Mouse (Mus musculus): Measurements from ENCODE around the gene Uchl4.

The Uchl4 gene

GRCm38 (mm10) chr9:64231171-64231570 is 3.8 kb upstream of the Uchl4 start:
- in situ Hi-C loops (cut with MboI, MseI), result no loop called here

GRCm38 (mm10) chr9:64231674-64232073 is 3.3 kb upstream of the Uchl4 start:
- in situ Hi-C loops (cut with MboI, MseI), result no loop called here

- in situ Hi-C loops (cut with MboI, MseI), result no loop called here
Measured at GRCm38 (mm10) chr9:64232257-64232957, 2.6 kb upstream of the Uchl4 start.

- in situ Hi-C loops (cut with MboI, MseI), result no loop called here
Measured at GRCm38 (mm10) chr9:64233656-64234055, 1.3 kb upstream of the Uchl4 start.

- in situ Hi-C loops (cut with MboI, MseI), result no loop called here
Measured at GRCm38 (mm10) chr9:64236056-64236455, 1.1 kb downstream of the Uchl4 start.

GRCm38 (mm10) chr9:64240116-64240515 is 5.1 kb downstream of the Uchl4 start:
- in situ Hi-C loops (cut with MboI, MseI), result no loop called here

- in situ Hi-C loops (cut with MboI, MseI), result no loop called here
Measured at GRCm38 (mm10) chr9:64240681-64241080, 5.7 kb downstream of the Uchl4 start.

- in situ Hi-C loops (cut with MboI, MseI), result no loop called here
Measured at GRCm38 (mm10) chr9:64242381-64242831, 7.4 kb downstream of the Uchl4 start.

- in situ Hi-C loops (cut with MboI, MseI), result no loop called here
Measured at GRCm38 (mm10) chr9:64249371-64249770, 14.4 kb downstream of the Uchl4 start.

GRCm38 (mm10) chr9:64250111-64250730 is 15.2 kb downstream of the Uchl4 start:
- in situ Hi-C loops (cut with MboI, MseI), result loop anchor here (25.0 kb wide), 1 partner anchor 863 kb away; the partner anchor contains the start of genes 2300009A05Rik and Map2k5

GRCm38 (mm10) chr9:64252591-64253020 is 17.6 kb downstream of the Uchl4 start:
- in situ Hi-C loops (cut with MboI, MseI), result loop anchor here (25.0 kb wide), 1 partner anchor 865 kb away; the partner anchor contains the start of genes 2300009A05Rik and Map2k5

- in situ Hi-C loops (cut with MboI, MseI), result loop anchor here (25.0 kb wide), 1 partner anchor 866 kb away; the partner anchor contains the start of genes 2300009A05Rik and Map2k5
Measured at GRCm38 (mm10) chr9:64253021-64253904, 18.3 kb downstream of the Uchl4 start, which contains the start of gene Map2k1. Gene Map2k1, minus strand, starts transcription at chr9:64253631.

- in situ Hi-C loops (cut with MboI, MseI), result loop anchor here (25.0 kb wide), 1 partner anchor 868 kb away; the partner anchor contains the start of genes 2300009A05Rik and Map2k5
Measured at GRCm38 (mm10) chr9:64255422-64255821, 20.4 kb downstream of the Uchl4 start.

- in situ Hi-C loops (cut with MboI, MseI), result loop anchor here (25.0 kb wide), 1 partner anchor 869 kb away; the partner anchor contains the start of genes 2300009A05Rik and Map2k5
Measured at GRCm38 (mm10) chr9:64256204-64256603, 21.2 kb downstream of the Uchl4 start.

- in situ Hi-C loops (cut with MboI, MseI), result loop anchor here (25.0 kb wide), 1 partner anchor 873 kb away; the partner anchor contains the start of genes 2300009A05Rik and Map2k5
Measured at GRCm38 (mm10) chr9:64259906-64260305, 24.9 kb downstream of the Uchl4 start.

- in situ Hi-C loops (cut with MboI, MseI), result loop anchor here (25.0 kb wide), 1 partner anchor 874 kb away; the partner anchor contains the start of genes 2300009A05Rik and Map2k5
Measured at GRCm38 (mm10) chr9:64261023-64261422, 26.0 kb downstream of the Uchl4 start.

- in situ Hi-C loops (cut with MboI, MseI), result loop anchor here (25.0 kb wide), 1 partner anchor 878 kb away; the partner anchor contains the start of genes 2300009A05Rik and Map2k5
Measured at GRCm38 (mm10) chr9:64264813-64265212, 29.8 kb downstream of the Uchl4 start.

GRCm38 (mm10) chr9:64267231-64267630 is 32.2 kb downstream of the Uchl4 start:
- in situ Hi-C loops (cut with MboI, MseI), result loop anchor here (25.0 kb wide), 1 partner anchor 880 kb away; the partner anchor contains the start of genes 2300009A05Rik and Map2k5

GRCm38 (mm10) chr9:64268196-64268595 is 33.2 kb downstream of the Uchl4 start:
- in situ Hi-C loops (cut with MboI, MseI), result loop anchor here (25.0 kb wide), 1 partner anchor 881 kb away; the partner anchor contains the start of genes 2300009A05Rik and Map2k5

- in situ Hi-C loops (cut with MboI, MseI), result loop anchor here (25.0 kb wide), 1 partner anchor 882 kb away; the partner anchor contains the start of genes 2300009A05Rik and Map2k5
Measured at GRCm38 (mm10) chr9:64268836-64269235, 33.8 kb downstream of the Uchl4 start.

GRCm38 (mm10) chr9:64271249-64271648 is 36.2 kb downstream of the Uchl4 start:
- in situ Hi-C loops (cut with MboI, MseI), result loop anchor here (5.0 to 25.0 kb wide), 2 partner anchors 84 to 884 kb away; partner anchors contain the start of genes 2300009A05Rik and Map2k5

Data from T-helper 2 cell (primary cell).